Mouse (Mus musculus) heart, embryonic 15.5 days (tissue): ENCODE measurements at regions not wholly inside any gene's neighbourhood (a gene's known extent, or its start where the extent isn't known, plus 50 kb on each side); places are given as distances from the start of the nearest gene placed in this dataset.

Experiments
- ATAC-seq: fragments of 200-750 bp; cut with Nextera tagmentation; replicated peaks from 2 replicates; pipeline ENCODE4 v1.8.0; 2017; ENCODE audit warnings: low read depth, moderate TSS enrichment; ENCODE audit not compliant: insufficient number of reproducible peaks, insufficient read depth, low FRiP score
- H3K27ac ChIP-seq: fragments of 300-500 bp; sonication (generic); 2 replicates; pipeline ENCODE4 v1.5.1; 2015; ENCODE audit warnings: mild to moderate bottlenecking, inconsistent platforms
- H3K27me3 ChIP-seq: fragments of 300-500 bp; sonication (generic); 2 replicates; pipeline ENCODE4 v1.6.1; 2015; ENCODE audit warnings: inconsistent platforms
- H3K36me3 ChIP-seq: fragments of 300-500 bp; sonication (generic); 2 replicates; pipeline ENCODE4 v1.6.1; 2015; ENCODE audit warnings: mild to moderate bottlenecking, inconsistent platforms
- H3K4me1 ChIP-seq: fragments of 300-500 bp; sonication (generic); replicated peaks from 2 replicates; pipeline ENCODE4 v1.6.1; 2015; ENCODE audit warnings: inconsistent platforms
- H3K4me2 ChIP-seq: fragments of 300-500 bp; sonication (generic); 2 replicates; pipeline ENCODE4 v1.6.1; 2015; ENCODE audit warnings: inconsistent platforms, mild to moderate bottlenecking, moderate library complexity
- H3K4me3 ChIP-seq: fragments of 300-500 bp; sonication (generic); 2 replicates; pipeline ENCODE4 v1.5.1; 2015; ENCODE audit warnings: mild to moderate bottlenecking, inconsistent platforms
- H3K9ac ChIP-seq: fragments of 300-500 bp; sonication (generic); 2 replicates; pipeline ENCODE4 v1.6.1; 2015; ENCODE audit warnings: mild to moderate bottlenecking, inconsistent platforms
- H3K9me3 ChIP-seq: fragments of 300-500 bp; sonication (generic); replicated peaks from 2 replicates; pipeline ENCODE4 v1.6.1; 2016; ENCODE audit warnings: inconsistent platforms
- WGBS: fragments of 180-500 bp; shearing (Covaris S2); methylation state at CpG from one replicate; pipeline ENCODE4 v1.1.7; 2015; ENCODE audit warnings: mixed read lengths; 5-methylcytosine and 5-hydroxymethylcytosine counted together

DNA sequence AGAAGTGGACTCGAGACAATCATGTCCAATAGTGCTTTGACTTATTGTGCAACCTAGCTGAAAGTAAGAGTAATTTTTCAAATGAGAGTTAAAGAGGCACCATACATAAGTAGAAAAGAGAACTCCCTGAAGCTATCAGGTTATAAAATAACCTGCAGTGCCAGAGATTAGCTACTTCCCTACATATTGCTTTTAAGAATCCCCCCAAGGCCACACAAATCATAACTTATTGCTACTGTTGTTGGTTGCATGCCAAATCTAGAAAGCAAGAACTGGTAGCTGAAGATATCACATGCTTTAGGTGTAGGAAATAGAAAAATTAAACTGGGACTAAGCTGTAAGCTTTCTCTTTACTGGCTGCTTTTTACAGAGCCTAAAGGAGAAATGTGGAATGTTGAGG is 554.3 kb downstream of the Serpinb8 start:
- no peak overlapping the region for H3K4me3 ChIP-seq
- ATAC-seq: no peak
- H3K9ac ChIP-seq: no peak overlapping the region
- H3K9me3 ChIP-seq: no peaks in the 10 kb centered on the region
- H3K27ac ChIP-seq: no peak overlapping the region
- no peak overlapping the region for H3K4me2 ChIP-seq
- 52% methylated on average over 1 of the region's 1 CpGs for WGBS
- no peaks in the 10 kb centered on the region for H3K36me3 ChIP-seq
- no peaks in the 10 kb centered on the region for H3K4me1 ChIP-seq
- no peaks in the 10 kb centered on the region for H3K27me3 ChIP-seq

DNA sequence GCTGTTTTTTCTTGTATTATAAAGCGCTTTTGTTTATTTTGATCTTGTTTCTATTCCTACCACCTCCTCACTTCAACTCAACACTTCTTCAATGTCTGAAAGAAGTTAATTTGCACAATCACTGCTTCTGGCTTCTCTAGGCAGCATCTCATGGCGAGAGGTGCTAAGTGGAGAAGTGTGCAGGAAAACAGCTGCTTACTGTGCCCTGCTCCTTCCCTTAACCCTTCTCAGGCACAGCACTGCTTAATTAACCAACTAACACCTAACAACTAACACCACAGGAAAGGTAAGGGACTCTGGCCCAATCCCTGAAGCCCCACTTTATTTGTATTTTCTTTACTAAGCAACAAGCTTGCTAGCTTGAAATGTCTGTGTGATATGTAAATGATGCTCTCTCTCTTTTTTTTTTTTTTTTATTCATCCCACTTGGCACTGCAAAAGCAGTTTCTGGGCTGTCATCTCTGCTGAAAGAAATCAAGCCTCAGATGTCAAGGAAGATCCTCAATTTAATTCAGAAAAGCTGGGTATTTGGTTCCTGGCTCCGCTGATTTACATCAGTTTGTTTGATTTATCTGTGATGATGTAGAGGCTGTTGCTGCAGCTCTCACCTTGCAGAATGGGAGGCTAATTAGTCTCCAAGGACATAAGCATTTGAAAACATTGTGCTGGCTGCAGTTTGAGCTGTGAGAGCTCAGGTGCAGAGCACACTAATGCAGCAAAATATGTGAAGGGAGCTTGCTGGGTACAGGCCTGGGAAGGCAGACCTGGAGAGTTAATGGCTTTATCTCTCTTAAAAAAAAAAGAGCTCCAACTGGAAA is 591.8 kb downstream of the Serpinb8 start:
- H3K27ac ChIP-seq: no peak overlapping the region
- no peak for ATAC-seq
- no peak overlapping the region for H3K9ac ChIP-seq
- H3K4me1 ChIP-seq: no peaks in the 10 kb centered on the region
- H3K27me3 ChIP-seq: no peaks in the 10 kb centered on the region
- H3K4me3 ChIP-seq: no peak overlapping the region
- no peak overlapping the region for H3K4me2 ChIP-seq
- 31% methylated on average over 3 of the region's 3 CpGs for WGBS
- H3K9me3 ChIP-seq: no peaks in the 10 kb centered on the region
- no peaks in the 10 kb centered on the region for H3K36me3 ChIP-seq

GRCm38 (mm10) chr1:108182168-108182539 is 592.3 kb downstream of the Serpinb8 start:
- H3K4me1 ChIP-seq: no peaks in the 10 kb centered on the region
- H3K4me3 ChIP-seq: no peak overlapping the region
- WGBS: 39% methylated on average over 4 of the region's 4 CpGs
- H3K27ac ChIP-seq: no peak overlapping the region
- H3K27me3 ChIP-seq: no peaks in the 10 kb centered on the region
- no peak overlapping the region for H3K9ac ChIP-seq
- no peak for ATAC-seq
- H3K36me3 ChIP-seq: no peaks in the 10 kb centered on the region
- H3K4me2 ChIP-seq: no peak overlapping the region
- no peaks in the 10 kb centered on the region for H3K9me3 ChIP-seq

GRCm38 (mm10) chr1:108224047-108224446 is 634.2 kb downstream of the Serpinb8 start:
- Histone ChIP-seq H3K36me3 (no peaks in the 10 kb centered on the region), H3K4me2 (no peak overlapping the region), H3K4me3 (no peak overlapping the region), H3K4me1 (no peaks in the 10 kb centered on the region), H3K27ac (no peak overlapping the region), H3K27me3 (no peaks in the 10 kb centered on the region), H3K9ac (no peak overlapping the region), H3K9me3 (no peaks in the 10 kb centered on the region)
- ATAC-seq: no peak
- 60% methylated on average over 1 of the region's 1 CpGs for WGBS

DNA sequence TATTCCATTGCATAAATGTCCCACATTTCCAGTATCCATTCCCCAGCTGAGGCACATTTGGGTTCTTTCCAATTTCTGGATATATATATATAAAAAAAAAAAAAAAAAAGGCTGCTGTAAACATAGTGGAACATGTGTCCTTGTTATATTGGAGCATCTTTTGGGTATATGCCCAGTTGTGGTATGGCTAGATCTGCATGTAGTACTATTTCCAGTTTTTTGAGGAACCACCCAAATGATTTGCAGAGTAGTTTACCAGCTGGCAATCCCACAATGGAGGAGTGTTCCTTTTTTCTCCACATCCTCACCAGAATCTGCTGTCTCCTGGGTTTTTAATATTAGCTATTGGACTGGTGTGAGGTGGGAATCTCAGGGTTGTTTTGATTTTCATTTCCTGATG is 650.3 kb downstream of the Serpinb8 start:
- Histone ChIP-seq H3K9me3 (no peaks in the 10 kb centered on the region), H3K4me1 (no peaks in the 10 kb centered on the region), H3K4me2 (no peak overlapping the region), H3K4me3 (no peak overlapping the region), H3K36me3 (no peaks in the 10 kb centered on the region), H3K27me3 (no peaks in the 10 kb centered on the region), H3K9ac (no peak overlapping the region), H3K27ac (no peak overlapping the region)
- ATAC-seq: no peak

DNA sequence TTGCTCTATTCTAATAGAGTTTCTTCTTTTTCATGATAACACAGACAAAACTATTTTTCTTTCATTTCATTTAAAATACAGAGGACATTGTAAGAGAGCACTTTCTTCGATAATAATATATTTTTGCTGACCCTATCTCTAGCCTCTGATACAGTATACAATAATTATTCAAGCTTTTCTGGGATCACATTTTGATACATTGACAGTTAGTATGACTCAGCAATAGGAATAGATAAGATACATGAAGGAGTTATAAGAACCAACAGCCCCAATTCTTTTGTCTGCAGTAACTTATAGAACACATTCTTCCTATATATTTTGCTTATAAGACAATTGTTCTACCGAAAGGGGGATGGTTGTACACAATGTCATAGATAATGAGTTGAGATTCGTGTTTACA is 665.3 kb downstream of the Serpinb8 start:
- Histone ChIP-seq H3K27me3 (no peaks in the 10 kb centered on the region), H3K4me2 (no peak overlapping the region), H3K4me1 (no peaks in the 10 kb centered on the region), H3K9me3 (no peaks in the 10 kb centered on the region), H3K27ac (no peak overlapping the region), H3K4me3 (no peak overlapping the region), H3K36me3 (no peaks in the 10 kb centered on the region), H3K9ac (no peak overlapping the region)
- no peak for ATAC-seq
- WGBS: 74% methylated on average over 3 of the region's 3 CpGs

GRCm38 (mm10) chr1:108259355-108259754 is 669.5 kb downstream of the Serpinb8 start:
- no peak overlapping the region for H3K4me2 ChIP-seq
- no peak for ATAC-seq
- no peak overlapping the region for H3K9ac ChIP-seq
- no peaks in the 10 kb centered on the region for H3K9me3 ChIP-seq
- no peak overlapping the region for H3K4me3 ChIP-seq
- no peaks in the 10 kb centered on the region for H3K36me3 ChIP-seq
- H3K27ac ChIP-seq: no peak overlapping the region
- H3K27me3 ChIP-seq: no peaks in the 10 kb centered on the region
- no peaks in the 10 kb centered on the region for H3K4me1 ChIP-seq

DNA sequence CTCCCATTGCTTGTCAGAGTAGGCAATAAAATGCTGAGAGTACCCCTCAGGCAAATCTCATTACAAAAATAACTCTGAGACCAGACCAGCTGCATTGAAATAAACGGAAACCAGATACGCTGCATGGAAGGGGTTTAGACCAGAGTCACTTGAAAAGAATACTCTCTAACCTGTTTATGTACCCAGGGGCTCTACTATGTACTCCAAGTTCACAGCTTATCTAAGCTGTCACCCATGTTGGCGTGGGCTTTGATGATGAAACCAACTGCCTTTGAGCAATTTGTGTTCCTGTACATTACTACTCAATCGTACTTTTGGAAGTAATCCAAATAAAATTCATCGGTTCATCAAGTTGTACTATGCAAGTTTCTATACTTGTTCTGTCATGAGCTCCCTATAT is 692.3 kb downstream of the Serpinb8 start:
- Histone ChIP-seq H3K9ac (no peak overlapping the region), H3K9me3 (no peaks in the 10 kb centered on the region), H3K4me1 (no peaks in the 10 kb centered on the region), H3K36me3 (no peaks in the 10 kb centered on the region), H3K27me3 (no peaks in the 10 kb centered on the region), H3K27ac (no peak overlapping the region), H3K4me3 (no peak overlapping the region), H3K4me2 (no peak overlapping the region)
- WGBS: 54% methylated on average over 5 of the region's 5 CpGs
- no peak for ATAC-seq

GRCm38 (mm10) chr1:108286571-108286970 is 696.8 kb downstream of the Serpinb8 start:
- Histone ChIP-seq H3K4me2 (no peak overlapping the region), H3K9me3 (no peaks in the 10 kb centered on the region), H3K9ac (no peak overlapping the region), H3K27ac (no peak overlapping the region), H3K36me3 (no peaks in the 10 kb centered on the region), H3K4me1 (no peaks in the 10 kb centered on the region), H3K4me3 (no peak overlapping the region), H3K27me3 (no peaks in the 10 kb centered on the region)
- ATAC-seq: no peak
- 48% methylated on average over 1 of the region's 1 CpGs for WGBS
